Mouse (Mus musculus) midbrain, embryonic 13.5 days (tissue): ENCODE data around the gene Zfp981. TPM values are rescaled to one million over a fixed set of nuclear protein-coding genes. Genes with fewer than 3 reads are reported as not detected.
"Not testable (repeated sequence)": the region's sequence is repeated elsewhere in the genome, so short reads cannot be mapped to it uniquely, and the experiment has no call there.

Source experiments
- ATAC-seq: fragments of 200-750 bp; cut with Nextera tagmentation; 2 replicates; pipeline ENCODE4 v1.8.0; 2017; ENCODE audit warnings: mild to moderate bottlenecking, moderate TSS enrichment, moderate library complexity
- H3K27ac ChIP-seq: fragments of 300-500 bp; sonication (generic); 2 replicates; pipeline ENCODE4 v1.5.1; 2015; ENCODE audit warnings: inconsistent platforms, mild to moderate bottlenecking, moderate library complexity
- H3K27me3 ChIP-seq: fragments of 300-500 bp; sonication (generic); 2 replicates; pipeline ENCODE4 v1.6.1; 2015; ENCODE audit warnings: mild to moderate bottlenecking, inconsistent platforms
- H3K36me3 ChIP-seq: fragments of 300-500 bp; sonication (generic); 2 replicates; pipeline ENCODE4 v1.6.1; 2015; ENCODE audit warnings: mild to moderate bottlenecking, inconsistent platforms
- H3K4me1 ChIP-seq: fragments of 300-500 bp; sonication (generic); replicated peaks from 2 replicates; pipeline ENCODE4 v1.6.1; 2015; ENCODE audit warnings: inconsistent platforms
- H3K4me2 ChIP-seq: fragments of 300-500 bp; sonication (generic); replicated peaks from 2 replicates; pipeline ENCODE4 v1.6.1; 2015; ENCODE audit warnings: moderate library complexity, mild to moderate bottlenecking, inconsistent platforms
- H3K4me3 ChIP-seq: fragments of 300-500 bp; sonication (generic); replicated peaks from 2 replicates; pipeline ENCODE4 v1.5.1; 2015; ENCODE audit warnings: mild to moderate bottlenecking, inconsistent platforms
- H3K9ac ChIP-seq: fragments of 300-500 bp; sonication (generic); replicated peaks from 2 replicates; pipeline ENCODE4 v1.6.1; 2015; ENCODE audit warnings: mild to moderate bottlenecking, inconsistent platforms
- H3K9me3 ChIP-seq: fragments of 300-500 bp; sonication (generic); 2 replicates; pipeline ENCODE4 v1.6.1; 2016; ENCODE audit warnings: mild to moderate bottlenecking, inconsistent platforms
- WGBS: fragments of 180-500 bp; shearing (Covaris S2); methylation state at CpG from one replicate; pipeline ENCODE4 v1.1.7; 2015; 5-methylcytosine and 5-hydroxymethylcytosine counted together
- polyA plus RNA-seq: library from polyadenylated mRNA; unstranded; fragments of >200 nt; fragmentation: Nextera tagmentation; extraction: Ambion mirVana; gene quantifications from 2 replicates; pipeline ENCODE4 v1.2.1, GENCODE M21; 2015

The Zfp981 gene
- polyA plus RNA-seq: 0.09 TPM in 1 of 2 replicates, not detected in the other

DNA sequence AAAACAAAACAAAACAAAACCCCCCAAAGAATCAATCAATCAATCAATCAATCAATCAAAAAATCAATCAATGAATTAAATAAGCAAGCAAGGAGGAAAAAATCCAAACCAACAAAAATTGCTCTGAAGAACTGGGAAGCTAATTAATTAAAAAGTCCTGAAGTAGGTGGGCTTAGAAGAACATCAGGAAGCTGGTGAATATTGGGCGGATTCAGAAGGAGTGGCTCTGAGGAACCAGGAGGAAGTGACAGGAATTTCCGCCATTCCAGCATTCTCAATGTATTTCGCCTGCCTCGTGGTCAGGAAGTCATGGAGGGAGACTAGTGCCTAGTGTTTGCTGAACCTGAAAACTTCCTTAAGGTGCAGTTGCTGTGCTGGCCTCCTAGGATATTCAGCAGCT lies at the start of gene Zfp981:
TSS of gene Zfp981 (plus strand) at position 301 of the 400 bp plus-strand sequence.
- not testable (repeated sequence) for H3K4me2 ChIP-seq, H3K4me1 ChIP-seq, H3K4me3 ChIP-seq, H3K27ac ChIP-seq, ATAC-seq, H3K9ac ChIP-seq, H3K36me3 ChIP-seq, H3K27me3 ChIP-seq
- 85% methylated on average over 4 of the region's 4 CpGs for WGBS
- peaks cover 28% of the 10 kb centered on the region for H3K9me3 ChIP-seq

DNA sequence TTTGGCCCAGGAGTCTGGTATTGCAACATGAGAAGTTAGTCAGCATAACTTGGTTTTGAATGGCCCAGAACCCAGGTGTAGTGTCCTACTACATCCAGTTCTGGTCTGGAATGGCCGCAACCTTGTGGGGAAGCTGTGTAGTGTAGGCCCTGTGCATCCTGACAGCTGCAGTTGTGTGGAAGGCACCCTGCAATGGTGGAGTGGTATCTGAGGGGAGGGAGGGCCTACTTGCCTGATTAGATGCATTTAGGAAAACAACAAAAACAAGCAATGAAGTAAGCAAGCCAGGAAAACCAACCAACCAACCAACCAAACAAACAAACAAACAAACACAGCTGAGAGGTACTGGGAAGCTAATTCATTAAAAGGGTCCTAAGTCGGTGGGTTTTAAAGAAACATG lies 49.3 kb upstream of the Zfp981 start:
- ATAC-seq, H3K27me3 ChIP-seq, H3K4me2 ChIP-seq, H3K4me3 ChIP-seq, H3K27ac ChIP-seq, H3K9ac ChIP-seq, H3K4me1 ChIP-seq, H3K36me3 ChIP-seq: not testable (repeated sequence)
- peaks cover 66% of the 10 kb centered on the region for H3K9me3 ChIP-seq
- 86% methylated on average over 2 of the region's 2 CpGs for WGBS

GRCm38 (mm10) chr4:146454170-146454569 lies 47.7 kb upstream of the Zfp981 start:
- 70% methylated on average over 1 of the region's 1 CpGs for WGBS
- peaks cover 63% of the 10 kb centered on the region for H3K9me3 ChIP-seq
- H3K4me1 ChIP-seq, H3K4me3 ChIP-seq, H3K36me3 ChIP-seq, H3K27me3 ChIP-seq, H3K27ac ChIP-seq, H3K4me2 ChIP-seq, H3K9ac ChIP-seq: not testable (repeated sequence)
- ATAC-seq: 0 out of 2 replicates have a peak, but pooled peaks have one; percentile 31

- peak; percentile 26 for ATAC-seq
Observed at GRCm38 (mm10) chr4:146454896-146455295, 46.9 kb upstream of the Zfp981 start.

GRCm38 (mm10) chr4:146455321-146455721 lies 46.5 kb upstream of the Zfp981 start:
- peak; percentile 38 for ATAC-seq
- H3K9ac ChIP-seq: no peak overlapping the region
- 0 out of 2 replicates have a peak, but pooled peaks cover 8% of the 10 kb centered on the region for H3K36me3 ChIP-seq
- H3K9me3 ChIP-seq: peaks cover 61% of the 10 kb centered on the region
- no peaks in the 10 kb centered on the region for H3K4me1 ChIP-seq
- WGBS: 92% methylated on average over 7 of the region's 7 CpGs
- H3K27ac ChIP-seq: no peak overlapping the region
- no peak overlapping the region for H3K4me3 ChIP-seq
- no peaks in the 10 kb centered on the region for H3K27me3 ChIP-seq
- no peak overlapping the region for H3K4me2 ChIP-seq

More at GRCm38 (mm10) chr4:146454896-146455295, 46.9 kb upstream of the Zfp981 start:
- Histone ChIP-seq H3K4me3 (no peak overlapping the region), H3K27ac (no peak overlapping the region), H3K36me3 (0 out of 2 replicates have a peak, but pooled peaks cover 8% of the 10 kb centered on the region), H3K4me1 (no peaks in the 10 kb centered on the region), H3K4me2 (no peak overlapping the region), H3K9me3 (peaks cover 62% of the 10 kb centered on the region), H3K9ac (no peak overlapping the region), H3K27me3 (no peaks in the 10 kb centered on the region)
- WGBS: 37% methylated on average over 2 of the region's 2 CpGs

GRCm38 (mm10) chr4:146456061-146456726 lies 45.6 kb upstream of the Zfp981 start:
- WGBS: 70% methylated on average over 4 of the region's 4 CpGs
- ATAC-seq: 0 out of 2 replicates have a peak, but pooled peaks have one; percentile 2
- no peak overlapping the region for H3K4me3 ChIP-seq

DNA sequence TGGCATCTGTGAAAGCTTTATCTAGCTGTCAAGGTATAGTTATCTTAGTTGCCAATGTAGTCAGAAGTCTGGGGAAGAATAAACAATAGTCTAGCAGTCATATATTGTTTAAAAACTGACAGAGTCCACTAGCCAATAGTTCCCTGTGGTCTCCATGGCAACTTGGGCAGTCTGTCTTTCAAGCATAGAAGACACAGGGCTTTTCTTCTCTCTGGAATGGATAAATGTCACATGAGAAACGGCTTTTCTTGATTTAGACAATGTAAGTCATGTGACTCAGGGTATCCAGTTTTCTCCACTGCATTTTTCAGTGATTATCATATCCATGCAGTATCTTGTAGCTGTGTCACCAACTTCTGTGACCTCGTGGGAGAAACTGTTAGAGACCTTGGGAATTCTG lies 44.7 kb upstream of the Zfp981 start:
- 65% methylated on average over 2 of the region's 2 CpGs for WGBS
- peaks cover 62% of the 10 kb centered on the region for H3K9me3 ChIP-seq
- 0 out of 2 replicates have a peak, but pooled peaks cover 8% of the 10 kb centered on the region for H3K36me3 ChIP-seq
- no peak overlapping the region for H3K4me2 ChIP-seq
- no peak for ATAC-seq
- H3K9ac ChIP-seq: no peak overlapping the region
- H3K27me3 ChIP-seq: no peaks in the 10 kb centered on the region
- H3K27ac ChIP-seq: no peak overlapping the region
- H3K4me3 ChIP-seq: no peak overlapping the region
- H3K4me1 ChIP-seq: no peaks in the 10 kb centered on the region

More at GRCm38 (mm10) chr4:146456061-146456726, 45.6 kb upstream of the Zfp981 start:
- H3K9me3 ChIP-seq: peaks cover 62% of the 10 kb centered on the region
- no peak overlapping the region for H3K27ac ChIP-seq
- 0 out of 2 replicates have a peak, but pooled peaks cover 8% of the 10 kb centered on the region for H3K36me3 ChIP-seq
- H3K4me1 ChIP-seq: no peaks in the 10 kb centered on the region
- no peak overlapping the region for H3K4me2 ChIP-seq
- no peaks in the 10 kb centered on the region for H3K27me3 ChIP-seq
- no peak overlapping the region for H3K9ac ChIP-seq

DNA sequence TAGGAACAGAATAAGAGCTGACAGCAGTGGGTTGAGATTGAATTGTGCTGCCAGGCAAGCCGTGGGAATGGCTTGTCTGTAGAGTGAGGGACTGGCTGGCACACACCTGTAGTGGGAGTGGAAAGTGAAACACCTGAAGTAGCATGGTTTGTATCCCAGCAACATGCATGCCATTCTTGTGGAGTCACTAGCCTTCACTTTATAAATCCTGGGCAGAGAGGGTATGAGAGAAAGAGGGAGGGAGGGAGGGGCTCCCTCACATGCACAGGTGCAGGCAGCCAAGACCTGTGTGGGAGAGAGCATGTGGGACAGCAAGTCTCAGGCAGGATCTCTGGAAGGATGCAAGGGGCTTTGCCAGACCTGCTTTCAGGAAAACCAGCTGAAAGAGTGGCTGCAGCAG lies 44.1 kb upstream of the Zfp981 start:
- H3K27ac ChIP-seq: no peak overlapping the region
- peak; percentile 41; the same call in 1 of the 2 replicates for ATAC-seq
- no peak overlapping the region for H3K9ac ChIP-seq
- H3K27me3 ChIP-seq: no peaks in the 10 kb centered on the region
- WGBS: 68% methylated on average over 1 of the region's 1 CpGs
- H3K4me2 ChIP-seq: no peak overlapping the region
- no peaks in the 10 kb centered on the region for H3K4me1 ChIP-seq
- no peak overlapping the region for H3K4me3 ChIP-seq
- peaks cover 59% of the 10 kb centered on the region for H3K9me3 ChIP-seq
- H3K36me3 ChIP-seq: 0 out of 2 replicates have a peak, but pooled peaks cover 8% of the 10 kb centered on the region

GRCm38 (mm10) chr4:146459822-146460221 lies 42.0 kb upstream of the Zfp981 start:
- peaks cover 54% of the 10 kb centered on the region for H3K9me3 ChIP-seq
- H3K4me2 ChIP-seq, H3K27ac ChIP-seq, ATAC-seq, H3K27me3 ChIP-seq, H3K36me3 ChIP-seq, H3K4me1 ChIP-seq, H3K4me3 ChIP-seq, H3K9ac ChIP-seq: not testable (repeated sequence)
- 82% methylated on average over 5 of the region's 5 CpGs for WGBS

DNA sequence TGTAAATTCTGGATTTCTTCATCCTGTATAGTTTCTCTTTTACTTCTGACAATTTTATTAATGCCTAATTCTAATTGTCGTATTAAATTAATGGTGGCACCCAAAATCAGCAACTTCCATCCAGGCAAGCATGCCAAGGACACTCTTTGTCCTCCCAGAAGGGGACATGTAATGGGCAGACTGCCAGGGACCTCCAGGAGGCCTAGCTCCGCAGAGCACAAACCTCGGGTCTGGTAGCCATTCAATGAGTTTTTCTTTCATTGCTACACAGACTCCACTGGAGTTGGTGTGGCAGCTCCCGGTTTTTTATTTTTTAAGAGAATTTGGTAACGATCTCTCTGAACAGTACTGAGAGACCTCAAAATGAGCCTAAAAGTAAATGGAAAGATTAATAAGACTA lies 41.1 kb upstream of the Zfp981 start:
- peaks cover 51% of the 10 kb centered on the region for H3K9me3 ChIP-seq
- not testable (repeated sequence) for H3K27me3 ChIP-seq, ATAC-seq, H3K4me2 ChIP-seq, H3K9ac ChIP-seq, H3K36me3 ChIP-seq, H3K27ac ChIP-seq, H3K4me3 ChIP-seq, H3K4me1 ChIP-seq
- 78% methylated on average over 5 of the region's 5 CpGs for WGBS

- peaks cover 23% of the 10 kb centered on the region for H3K9me3 ChIP-seq
- 89% methylated on average over 19 of the region's 19 CpGs for WGBS
- ATAC-seq, H3K27ac ChIP-seq, H3K4me2 ChIP-seq, H3K4me3 ChIP-seq, H3K4me1 ChIP-seq, H3K9ac ChIP-seq, H3K27me3 ChIP-seq, H3K36me3 ChIP-seq: not testable (repeated sequence)
Observed at GRCm38 (mm10) chr4:146463649-146464351, 38.0 kb upstream of the Zfp981 start.

DNA sequence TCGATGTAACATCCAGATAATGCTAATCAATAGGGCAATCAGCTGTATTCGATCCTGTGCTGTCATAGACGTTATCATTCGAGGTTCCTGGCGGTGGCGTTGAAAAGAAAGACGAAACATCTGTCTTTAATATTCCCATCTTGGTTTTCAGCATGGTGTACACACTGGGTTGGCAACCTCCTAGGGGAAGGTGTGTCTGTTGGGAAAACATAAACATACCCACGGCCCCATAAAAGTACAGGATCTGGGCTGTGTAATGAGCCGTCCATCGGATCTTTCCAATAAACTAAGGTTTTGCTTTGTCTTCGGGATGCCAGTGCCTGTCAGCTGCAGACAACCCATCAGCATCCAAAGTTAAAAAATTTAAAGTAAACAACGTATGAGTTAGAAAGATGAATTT lies 31.8 kb upstream of the Zfp981 start:
- H3K9ac ChIP-seq, H3K4me1 ChIP-seq, H3K4me2 ChIP-seq, H3K36me3 ChIP-seq, H3K4me3 ChIP-seq, H3K27ac ChIP-seq, H3K27me3 ChIP-seq, ATAC-seq: not testable (repeated sequence)
- H3K9me3 ChIP-seq: peaks cover 17% of the 10 kb centered on the region
- WGBS: 92% methylated on average over 10 of the region's 12 CpGs
